Mouse (Mus musculus) liver, postnatal 0 days (tissue): ENCODE measurements at regions not wholly inside any gene's neighbourhood (a gene's known extent, or its start where the extent isn't known, plus 50 kb on each side); places are given as distances from the start of the nearest gene placed in this dataset.

ENCODE experiments used
- ATAC-seq: fragments of 200-750 bp; cut with Nextera tagmentation; 2 replicates; pipeline ENCODE4 v1.8.0; 2017; ENCODE audit warnings: mild to moderate bottlenecking, moderate library complexity
- DNase-seq: peaks from one replicate; pipeline ENCODE4 v3.0.0-alpha.2; 2016
- H3K27ac ChIP-seq: fragments of 300-500 bp; sonication (generic); 2 replicates; pipeline ENCODE4 v1.5.1; 2014; ENCODE audit warnings: antibody characterized with exemption, moderate library complexity, mild to moderate bottlenecking, low read depth
- H3K27me3 ChIP-seq: fragments of 300-500 bp; sonication (generic); 2 replicates; pipeline ENCODE4 v1.6.1; 2014; ENCODE audit warnings: low read length, control low read depth, mixed read lengths; ENCODE audit not compliant: insufficient read depth
- H3K36me3 ChIP-seq: fragments of 300-500 bp; sonication (generic); replicated peaks from 2 replicates; pipeline ENCODE4 v1.6.1; 2014; ENCODE audit warnings: mild to moderate bottlenecking, control low read depth, low read length, moderate library complexity, mixed read lengths; ENCODE audit not compliant: insufficient read depth
- H3K4me1 ChIP-seq: fragments of 300-500 bp; sonication (generic); 2 replicates; pipeline ENCODE4 v1.6.1; 2014; ENCODE audit warnings: antibody characterized with exemption, mild to moderate bottlenecking, control low read depth; ENCODE audit not compliant: insufficient read depth
- H3K4me2 ChIP-seq: fragments of 300-500 bp; sonication (generic); 2 replicates; pipeline ENCODE4 v1.6.1; 2014; ENCODE audit warnings: low read depth, mild to moderate bottlenecking, low read length, moderate library complexity, mixed read lengths
- H3K4me3 ChIP-seq: fragments of 300-500 bp; sonication (generic); 2 replicates; pipeline ENCODE4 v1.5.1; 2014; ENCODE audit warnings: low read depth, low read length
- H3K9ac ChIP-seq: fragments of 300-500 bp; sonication (generic); replicated peaks from 2 replicates; pipeline ENCODE4 v1.6.1; 2014; ENCODE audit warnings: mild to moderate bottlenecking, moderate library complexity
- H3K9me3 ChIP-seq: fragments of 300-500 bp; sonication (generic); 2 replicates; pipeline ENCODE4 v1.6.1; 2016; ENCODE audit warnings: mild to moderate bottlenecking, control low read depth, low read length, mixed read lengths
- CTCF ChIP-seq: sonication (generic); IDR thresholded peaks from 2 replicates; pipeline ENCODE4 v1.5.1; 2016; ENCODE audit warnings: antibody characterized with exemption, low read depth
- EP300 ChIP-seq: IDR thresholded peaks from 2 replicates; pipeline ENCODE4 v1.6.1; 2016; ENCODE audit warnings: antibody characterized with exemption, low read depth, mild to moderate bottlenecking
- WGBS: fragments of 180-500 bp; shearing (Covaris S2); extraction: QIAGEN DNeasy Blood & Tissue Kit; methylation state at CpG from one replicate; pipeline ENCODE4 v1.1.7; 2014; ENCODE audit not compliant: insufficient replicate concordance; 5-methylcytosine and 5-hydroxymethylcytosine counted together

DNA sequence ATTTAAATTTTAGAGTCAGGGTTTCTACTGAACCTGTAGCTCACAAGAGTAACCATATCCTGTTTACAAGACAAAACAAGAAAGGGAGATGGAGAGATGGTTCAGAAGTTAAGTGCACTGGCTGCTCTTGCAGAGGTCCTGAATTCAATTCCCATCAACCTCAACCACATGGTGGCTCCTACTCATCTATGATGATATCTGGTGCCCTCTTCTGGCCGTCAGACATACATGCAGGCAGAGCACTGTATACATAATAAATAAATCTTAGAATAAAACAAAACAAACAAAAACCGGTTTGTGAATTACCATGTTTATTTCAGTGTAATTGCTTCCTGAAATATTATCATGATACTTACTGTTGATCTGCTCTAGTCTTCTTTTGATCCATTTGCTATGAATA, 845.4 kb downstream of the Pcdh18 start:
- 50% methylated on average over 2 of the region's 2 CpGs for WGBS

DNA sequence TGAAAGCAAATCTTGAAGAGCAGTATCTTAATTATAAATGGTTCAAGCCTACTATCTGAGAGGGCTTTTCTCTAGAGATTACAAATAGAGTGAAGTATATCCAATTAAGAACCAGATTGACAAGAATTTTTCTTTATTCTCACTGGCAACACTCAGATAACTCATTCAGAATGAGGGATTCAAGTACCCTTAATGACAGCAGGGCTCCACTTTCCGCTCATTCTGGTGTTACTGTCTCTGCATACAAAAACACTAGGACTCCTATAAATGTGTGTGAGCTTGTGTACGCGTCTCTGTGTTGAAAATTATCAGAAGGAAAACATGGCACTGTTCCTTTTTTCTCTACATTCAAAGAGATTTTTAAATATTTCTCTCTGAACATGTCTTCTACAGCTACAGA, 866.7 kb downstream of the Pcdh18 start:
- no peaks in the 10 kb centered on the region for H3K4me1 ChIP-seq
- H3K4me3 ChIP-seq, result no peak overlapping the region
- no peaks in the 10 kb centered on the region for H3K9me3 ChIP-seq
- WGBS, result 74% methylated on average over 3 of the region's 3 CpGs
- H3K27ac ChIP-seq, result no peak overlapping the region
- no peaks in the 10 kb centered on the region for H3K36me3 ChIP-seq
- H3K27me3 ChIP-seq, result no peaks in the 10 kb centered on the region
- TF ChIP-seq CTCF (no peak), EP300 (no peak)
- DNase-seq (no peak), ATAC-seq (no peak)
- H3K9ac ChIP-seq, result no peak overlapping the region
- H3K4me2 ChIP-seq, result no peak overlapping the region

More for the DNA sequence above, 845.4 kb downstream of the Pcdh18 start:
- H3K27ac ChIP-seq, result no peak overlapping the region
- H3K4me3 ChIP-seq, result no peak overlapping the region
- H3K36me3 ChIP-seq, result no peaks in the 10 kb centered on the region
- no peak overlapping the region for H3K4me2 ChIP-seq
- ATAC-seq (no peak), DNase-seq (no peak)
- no peaks in the 10 kb centered on the region for H3K27me3 ChIP-seq
- TF ChIP-seq EP300, result no peak
- no peak for TF ChIP-seq CTCF
- no peaks in the 10 kb centered on the region for H3K4me1 ChIP-seq
- H3K9me3 ChIP-seq, result no peaks in the 10 kb centered on the region
- H3K9ac ChIP-seq, result no peak overlapping the region

DNA sequence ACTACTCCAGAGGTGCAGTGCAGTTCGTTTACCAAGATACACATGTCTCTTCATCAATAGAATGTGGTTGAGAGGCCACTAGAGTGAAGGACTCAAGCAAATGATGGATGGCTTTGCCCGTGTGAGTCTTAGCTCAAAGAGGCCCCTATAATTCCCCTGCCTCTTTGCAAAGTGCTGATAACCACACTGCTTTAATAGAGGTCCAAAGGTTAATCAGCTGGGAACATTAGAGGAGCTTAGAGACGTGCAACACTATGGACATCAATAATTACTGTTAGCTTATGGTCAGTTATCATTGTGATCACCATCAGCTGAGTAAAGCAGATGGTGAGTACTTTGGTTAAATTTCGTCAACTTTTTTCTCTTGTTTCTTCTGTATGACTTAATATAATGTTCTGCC, 869.2 kb downstream of the Pcdh18 start:
- no peaks in the 10 kb centered on the region for H3K36me3 ChIP-seq
- WGBS, result 43% methylated on average over 4 of the region's 4 CpGs
- DNase-seq (no peak), ATAC-seq (no peak)
- no peak overlapping the region for H3K9ac ChIP-seq
- H3K4me3 ChIP-seq, result no peak overlapping the region
- H3K9me3 ChIP-seq, result no peaks in the 10 kb centered on the region
- no peak for TF ChIP-seq EP300
- TF ChIP-seq CTCF, result no peak
- H3K27ac ChIP-seq, result no peak overlapping the region
- no peak overlapping the region for H3K4me2 ChIP-seq
- no peaks in the 10 kb centered on the region for H3K27me3 ChIP-seq
- H3K4me1 ChIP-seq, result no peaks in the 10 kb centered on the region

GRCm38 (mm10) chr3:48869527-48869926, 887.6 kb downstream of the Pcdh18 start:
- Histone ChIP-seq H3K4me2 (no peak overlapping the region), H3K9ac (no peak overlapping the region), H3K4me3 (no peak overlapping the region), H3K9me3 (no peaks in the 10 kb centered on the region), H3K27ac (no peak overlapping the region), H3K4me1 (no peaks in the 10 kb centered on the region), H3K36me3 (no peaks in the 10 kb centered on the region), H3K27me3 (no peaks in the 10 kb centered on the region)
- TF ChIP-seq CTCF, result no peak
- TF ChIP-seq EP300, result no peak
- no peak for DNase-seq
- 62% methylated on average over 2 of the region's 2 CpGs for WGBS
- no peak for ATAC-seq

- Histone ChIP-seq H3K9me3 (no peaks in the 10 kb centered on the region), H3K4me3 (no peak overlapping the region), H3K36me3 (no peaks in the 10 kb centered on the region), H3K9ac (no peak overlapping the region), H3K27me3 (no peaks in the 10 kb centered on the region), H3K4me1 (no peaks in the 10 kb centered on the region), H3K4me2 (no peak overlapping the region), H3K27ac (no peak overlapping the region)
- no peak for ATAC-seq
- whole genome bisulfite sequencing, result 49% methylated on average over 6 of the region's 6 CpGs
- DNase-seq, result peak; percentile 47
- TF ChIP-seq CTCF, result peak; percentile 66
- no peak for TF ChIP-seq EP300
Measured at GRCm38 (mm10) chr3:48846049-48846653, 911.0 kb downstream of the Pcdh18 start.

DNA sequence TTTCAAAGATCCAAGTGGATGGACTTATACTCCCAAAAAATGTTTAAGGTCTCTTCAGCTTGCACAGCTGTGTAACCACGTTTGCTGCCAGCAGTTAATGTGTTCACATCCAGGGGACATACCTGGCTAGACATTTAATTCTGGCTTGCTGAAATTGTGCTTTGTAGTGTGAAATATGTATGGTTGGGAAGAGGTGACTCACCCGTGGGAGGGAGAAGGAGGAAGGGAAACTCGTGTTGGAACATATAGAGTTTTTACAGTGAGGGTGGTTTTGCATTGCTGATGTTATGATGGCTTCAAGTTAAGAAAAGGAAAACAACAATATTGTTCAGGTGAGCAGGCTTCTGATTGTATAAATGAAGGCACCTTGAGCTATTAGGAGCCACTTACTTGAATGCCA, 916.4 kb downstream of the Pcdh18 start:
- Histone ChIP-seq H3K4me1 (no peaks in the 10 kb centered on the region), H3K27me3 (no peaks in the 10 kb centered on the region), H3K9me3 (no peaks in the 10 kb centered on the region), H3K36me3 (no peaks in the 10 kb centered on the region), H3K4me3 (no peak overlapping the region), H3K9ac (no peak overlapping the region), H3K4me2 (no peak overlapping the region), H3K27ac (no peak overlapping the region)
- DNase-seq, result no peak
- TF ChIP-seq CTCF (no peak), EP300 (no peak)
- ATAC-seq, result no peak
- 57% methylated on average over 3 of the region's 3 CpGs for WGBS

GRCm38 (mm10) chr3:48823360-48823759, 933.8 kb downstream of the Pcdh18 start:
- Histone ChIP-seq H3K9ac (no peak overlapping the region), H3K4me1 (no peaks in the 10 kb centered on the region), H3K4me3 (no peak overlapping the region), H3K4me2 (no peak overlapping the region), H3K9me3 (no peaks in the 10 kb centered on the region), H3K36me3 (no peaks in the 10 kb centered on the region), H3K27ac (no peak overlapping the region), H3K27me3 (no peaks in the 10 kb centered on the region)
- 59% methylated on average over 6 of the region's 6 CpGs for WGBS
- no peak for TF ChIP-seq EP300
- no peak for TF ChIP-seq CTCF
- no peak for ATAC-seq
- DNase-seq, result no peak
